Mouse (Mus musculus) small intestine, adult 2 months (tissue): ENCODE data around the gene Sec31a. TPM values are rescaled to one million over a fixed set of nuclear protein-coding genes. Genes with fewer than 3 reads are reported as not detected.

Source experiments
- H3K27ac ChIP-seq: fragments of 200-500 bp; 2 replicates; pipeline ENCODE4 v1.5.1; 2012; ENCODE audit warnings: low read depth, low read length, control low read depth, inconsistent platforms; ENCODE audit not compliant: insufficient read depth
- H3K27me3 ChIP-seq: fragments of 200-500 bp; 2 replicates; pipeline ENCODE4 v1.6.1; 2012; ENCODE audit warnings: mild to moderate bottlenecking, moderate library complexity, low read length, inconsistent platforms; ENCODE audit not compliant: control insufficient read depth, insufficient read depth
- H3K36me3 ChIP-seq: fragments of 200-500 bp; 2 replicates; pipeline ENCODE4 v1.6.1; 2012; ENCODE audit warnings: mild to moderate bottlenecking, low read length, control low read depth, inconsistent platforms; ENCODE audit not compliant: control insufficient read depth, insufficient read depth
- H3K4me1 ChIP-seq: fragments of 200-500 bp; 2 replicates; pipeline ENCODE4 v1.6.1; 2012; ENCODE audit warnings: low read length, inconsistent platforms, mixed read lengths; ENCODE audit not compliant: control insufficient read depth, insufficient read depth, insufficient read length
- H3K4me3 ChIP-seq: fragments of 200-500 bp; 2 replicates; pipeline ENCODE4 v1.5.1; 2012; ENCODE audit warnings: low read depth, mild to moderate bottlenecking, control low read depth, inconsistent platforms, low read length, moderate library complexity
- CTCF ChIP-seq: fragments of 200-500 bp; IDR thresholded peaks from 2 replicates; pipeline ENCODE4 v1.5.1; 2012; ENCODE audit warnings: low read depth, mild to moderate bottlenecking, control low read depth, inconsistent platforms, low read length, moderate library complexity, mixed read lengths; ENCODE audit not compliant: insufficient replicate concordance, insufficient read length; ENCODE audit errors: extremely low read depth
- POLR2A ChIP-seq: fragments of 200-500 bp; IDR thresholded peaks from 2 replicates; pipeline ENCODE4 v1.6.1; 2012; ENCODE audit warnings: low read depth, mild to moderate bottlenecking, control low read depth, inconsistent platforms, low read length, moderate library complexity
- WGBS: fragments of 180-500 bp; shearing (Covaris S2); methylation state at CpG from one replicate; pipeline ENCODE4 v1.1.7; 2018; 5-methylcytosine and 5-hydroxymethylcytosine counted together
- polyA plus RNA-seq: library from polyadenylated mRNA; depleted of rRNA; stranded (reverse); fragments of >200 nt; gene quantifications from 2 replicates; pipeline ENCODE4 v1.2.3, GENCODE M21; 2012

Gene Sec31a
- polyA plus RNA-seq, 1 experiment = 688 TPM

DNA sequence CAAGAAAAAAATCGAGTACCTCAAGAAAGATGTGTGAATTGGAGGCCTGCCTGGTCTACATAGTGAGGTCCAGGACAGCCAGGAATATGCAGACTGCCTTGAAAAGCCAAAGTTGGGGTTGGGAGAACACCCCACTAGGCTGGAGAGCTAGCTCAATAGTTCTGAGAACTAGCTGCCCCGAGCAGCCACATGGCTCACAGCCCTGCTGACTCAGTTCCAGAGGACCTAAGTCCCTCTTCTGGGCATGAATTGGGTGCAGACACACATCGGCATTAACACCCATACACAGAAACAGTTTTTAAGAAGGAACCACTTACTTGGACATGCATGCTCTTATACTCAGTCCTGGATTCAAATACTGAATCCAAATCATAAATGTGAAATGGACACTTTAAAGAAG lies 8.2 kb upstream of the Sec31a start:
- Histone ChIP-seq H3K36me3 (peaks cover 43% of the 10 kb centered on the region), H3K4me1 (peaks cover 10% of the 10 kb centered on the region), H3K4me3 (no peak overlapping the region), H3K27ac (no peak overlapping the region), H3K27me3 (no peaks in the 10 kb centered on the region)
- TF ChIP-seq POLR2A = no peak
- WGBS = 28% methylated on average over 3 of the region's 3 CpGs

DNA sequence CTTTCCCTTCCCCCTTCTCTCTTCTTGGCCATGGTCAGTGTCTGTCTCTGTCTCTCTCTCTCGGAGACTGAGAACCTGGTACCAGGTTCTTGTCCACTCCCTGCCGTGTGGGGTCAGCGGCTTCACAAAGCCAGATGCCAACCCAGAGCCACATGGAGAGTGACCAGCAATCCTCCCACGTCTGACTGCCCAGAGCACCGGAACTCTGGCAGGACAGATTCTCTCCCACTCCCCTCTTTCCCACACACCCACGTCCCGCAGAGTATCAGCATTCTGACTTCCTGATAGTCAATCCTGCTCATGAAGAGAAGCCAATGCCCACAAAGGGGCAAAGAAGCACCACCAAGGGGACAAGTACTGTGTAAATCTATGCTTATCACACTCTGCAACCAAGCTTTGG lies 7.6 kb upstream of the Sec31a start:
- Histone ChIP-seq H3K4me1 (peaks cover 10% of the 10 kb centered on the region), H3K27ac (no peak overlapping the region), H3K4me3 (no peak overlapping the region), H3K36me3 (peaks cover 44% of the 10 kb centered on the region), H3K27me3 (no peaks in the 10 kb centered on the region)
- TF ChIP-seq CTCF = no peak
- TF ChIP-seq POLR2A = no peak
- WGBS = 52% methylated on average over 7 of the region's 7 CpGs

DNA sequence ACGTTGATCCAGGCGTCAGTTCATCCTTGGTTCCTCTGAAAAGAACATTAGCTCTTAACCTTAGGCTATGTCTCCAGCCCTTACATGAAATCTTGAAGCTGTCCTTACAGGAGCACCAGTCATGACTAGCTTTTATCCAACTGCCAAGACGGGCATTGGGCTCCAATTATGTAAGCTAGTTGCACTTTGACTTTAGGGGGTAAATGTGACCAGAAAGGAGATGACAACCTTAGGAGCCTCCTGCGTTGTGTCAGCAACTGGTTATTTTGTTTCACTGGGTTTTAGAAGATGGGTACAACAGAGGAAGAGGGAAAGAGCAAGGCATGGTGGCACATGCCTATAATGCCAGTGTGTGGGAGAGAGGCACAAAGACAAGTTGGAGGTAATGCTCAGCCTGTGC lies 2.8 kb upstream of the Sec31a start:
- H3K27ac ChIP-seq = no peak overlapping the region
- no peaks in the 10 kb centered on the region for H3K27me3 ChIP-seq
- peaks cover 8% of the 10 kb centered on the region for H3K4me1 ChIP-seq
- H3K36me3 ChIP-seq = peaks cover 34% of the 10 kb centered on the region
- H3K4me3 ChIP-seq = no peak overlapping the region
- 69% methylated on average over 4 of the region's 4 CpGs for WGBS
- TF ChIP-seq POLR2A (no peak), CTCF (no peak)

GRCm38 (mm10) chr5:100418077-100418476 lies 2.0 kb upstream of the Sec31a start:
- TF ChIP-seq POLR2A = no peak
- no peak for TF ChIP-seq CTCF
- WGBS = 92% methylated on average over 2 of the region's 2 CpGs
- Histone ChIP-seq H3K4me1 (peaks cover 10% of the 10 kb centered on the region), H3K27me3 (no peaks in the 10 kb centered on the region), H3K27ac (no peak overlapping the region), H3K4me3 (no peak overlapping the region), H3K36me3 (peaks cover 30% of the 10 kb centered on the region)

GRCm38 (mm10) chr5:100414474-100415196 lies 1.4 kb downstream of the Sec31a start:
- peak overlapping the region; percentile 54 for H3K4me3 ChIP-seq
- no peak for TF ChIP-seq POLR2A
- no peak for TF ChIP-seq CTCF
- WGBS = 10% methylated on average over 11 of the region's 11 CpGs
- H3K4me1 ChIP-seq = peaks cover 14% of the 10 kb centered on the region
- H3K36me3 ChIP-seq = peaks cover 9% of the 10 kb centered on the region
- peak overlapping the region; percentile 75 for H3K27ac ChIP-seq
- H3K27me3 ChIP-seq = no peaks in the 10 kb centered on the region

DNA sequence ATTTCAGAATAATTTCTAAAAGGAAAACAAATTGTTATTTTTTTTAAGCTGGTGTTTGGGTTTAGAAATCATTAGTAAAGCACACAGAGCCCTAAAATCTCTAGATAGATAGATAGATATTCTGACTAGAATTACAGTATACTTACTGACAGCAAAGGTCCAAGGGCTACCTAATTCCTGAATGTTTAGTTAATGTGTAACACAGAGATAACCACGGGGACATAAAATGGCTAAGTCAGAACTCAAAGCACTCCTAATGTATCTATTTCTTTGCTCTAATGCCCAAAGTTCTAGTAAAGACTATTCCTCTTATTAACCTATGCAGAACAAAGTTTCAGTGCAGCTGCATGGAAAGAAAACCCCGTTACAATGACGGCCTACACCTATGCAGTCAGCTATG lies 3.1 kb downstream of the Sec31a start:
- 26% methylated on average over 3 of the region's 3 CpGs for WGBS
- Histone ChIP-seq H3K4me1 (peaks cover 14% of the 10 kb centered on the region), H3K27me3 (no peaks in the 10 kb centered on the region), H3K27ac (0 out of 2 replicates have a peak overlapping the region, but pooled peaks have one; percentile 74), H3K36me3 (peaks cover 14% of the 10 kb centered on the region), H3K4me3 (no peak overlapping the region)
- TF ChIP-seq POLR2A (no peak), CTCF (no peak)

DNA sequence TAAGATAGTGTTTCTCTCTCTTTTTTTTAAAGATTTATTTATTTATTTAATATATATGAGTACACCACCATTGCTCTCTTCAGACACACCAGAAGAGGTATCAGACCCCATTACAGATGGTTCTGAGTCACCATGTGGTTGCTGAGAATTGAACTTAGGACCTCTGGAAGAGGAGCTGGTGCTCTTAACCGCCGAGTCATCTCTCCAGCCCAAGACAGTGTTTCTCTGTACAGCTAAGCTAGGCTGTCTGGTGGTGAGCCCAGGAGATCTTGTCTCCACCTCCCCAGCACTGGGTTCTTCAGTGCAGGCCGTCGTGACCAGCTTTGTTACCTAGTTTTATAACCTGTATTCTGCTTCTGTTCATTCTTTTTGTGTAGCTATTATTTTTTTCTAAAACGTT lies 5.8 kb downstream of the Sec31a start:
- 73% methylated on average over 5 of the region's 5 CpGs for WGBS
- H3K27ac ChIP-seq = no peak overlapping the region
- H3K36me3 ChIP-seq = peaks cover 32% of the 10 kb centered on the region
- H3K27me3 ChIP-seq = no peaks in the 10 kb centered on the region
- H3K4me1 ChIP-seq = peaks cover 8% of the 10 kb centered on the region
- no peak overlapping the region for H3K4me3 ChIP-seq
- TF ChIP-seq POLR2A (no peak), CTCF (no peak)
